Mouse (Mus musculus): ENCODE measurements at regions not wholly inside any gene's neighbourhood (a gene's known extent, or its start where the extent isn't known, plus 50 kb on each side); places are given as distances from the start of the nearest gene placed in this dataset.

DNA sequence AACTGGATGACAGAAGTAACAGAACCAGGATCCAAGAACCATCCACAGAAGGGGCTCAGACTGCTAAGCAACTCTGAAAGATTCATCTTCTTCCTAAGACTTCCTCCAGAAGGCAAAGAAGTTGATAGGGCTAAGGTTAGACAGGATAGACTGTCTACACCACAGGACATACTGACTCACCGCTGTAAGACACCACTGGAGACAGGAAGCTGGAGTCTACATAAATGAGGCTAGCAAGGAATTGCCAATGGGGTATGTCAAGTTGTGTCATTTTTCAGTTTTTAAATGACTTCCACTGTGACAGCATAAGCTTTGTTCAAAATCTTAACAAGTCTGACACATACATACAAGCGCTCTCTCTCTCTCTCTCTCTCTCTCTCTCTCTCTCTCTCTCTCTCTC is 645.4 kb upstream of the Gm10131 start:
- DNase-seq (ENCODE audit: low spot score): no peak

DNA sequence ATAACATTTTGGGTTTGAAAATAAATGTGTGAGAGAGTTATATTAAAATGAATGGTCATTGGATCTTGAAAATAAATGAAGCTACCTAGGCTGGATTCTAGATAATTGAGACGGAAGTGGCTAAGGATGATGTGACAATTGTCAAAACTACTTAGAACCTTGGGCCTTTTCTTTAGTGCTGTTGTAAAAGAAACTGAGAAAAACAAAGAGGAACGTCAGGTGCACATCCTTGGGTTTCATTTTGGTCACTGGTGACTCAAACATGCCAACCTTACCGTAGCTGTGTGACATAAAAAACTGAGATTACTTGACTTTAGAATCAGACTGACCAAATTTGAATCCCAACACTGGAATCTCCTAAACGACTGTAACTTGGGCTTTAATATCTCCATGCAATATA is 644.6 kb upstream of the Gm10131 start:
- no peak for DNase-seq (ENCODE audit: low spot score)

DNA sequence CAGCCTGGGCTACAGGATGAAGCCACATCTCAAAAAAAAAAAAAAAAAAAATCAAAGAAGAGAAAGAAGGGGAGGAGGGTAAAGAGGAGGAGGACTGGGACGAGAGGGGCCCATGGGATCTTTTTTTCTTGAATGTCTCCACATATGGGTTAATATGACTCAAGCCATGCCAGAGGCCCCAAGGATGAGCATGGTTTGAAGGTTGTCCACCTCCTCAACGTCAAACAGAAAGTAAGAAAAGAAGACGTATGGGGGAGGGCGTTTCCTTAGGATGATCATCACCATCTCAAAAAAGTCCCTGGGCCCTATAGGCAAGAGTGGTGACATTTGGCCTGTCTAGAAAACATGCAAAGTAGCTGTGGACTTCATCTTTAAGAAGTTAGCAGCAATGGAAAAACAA is 643.9 kb upstream of the Gm10131 start:
- no peak for DNase-seq (ENCODE audit: low spot score)

DNA sequence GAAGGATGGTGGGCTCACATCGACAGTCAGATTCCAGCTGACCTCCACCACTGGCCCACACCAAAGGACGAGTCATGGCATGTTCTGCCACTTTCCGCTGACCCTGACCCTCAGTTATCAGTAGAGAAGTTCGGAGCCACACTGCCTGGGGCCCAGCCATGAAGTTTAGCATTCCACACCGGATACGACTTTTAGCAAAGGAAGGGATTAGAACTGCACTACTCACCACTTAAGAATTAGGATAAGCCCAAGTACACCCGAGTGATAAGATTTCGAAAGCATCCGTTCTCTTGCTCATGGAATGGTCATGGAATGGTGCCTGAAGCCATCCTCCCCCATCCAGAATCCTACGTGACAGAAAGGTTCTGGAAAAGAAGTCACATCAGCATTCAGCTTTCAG is 641.5 kb upstream of the Gm10131 start:
- no peak for DNase-seq (ENCODE audit: low spot score)

DNA sequence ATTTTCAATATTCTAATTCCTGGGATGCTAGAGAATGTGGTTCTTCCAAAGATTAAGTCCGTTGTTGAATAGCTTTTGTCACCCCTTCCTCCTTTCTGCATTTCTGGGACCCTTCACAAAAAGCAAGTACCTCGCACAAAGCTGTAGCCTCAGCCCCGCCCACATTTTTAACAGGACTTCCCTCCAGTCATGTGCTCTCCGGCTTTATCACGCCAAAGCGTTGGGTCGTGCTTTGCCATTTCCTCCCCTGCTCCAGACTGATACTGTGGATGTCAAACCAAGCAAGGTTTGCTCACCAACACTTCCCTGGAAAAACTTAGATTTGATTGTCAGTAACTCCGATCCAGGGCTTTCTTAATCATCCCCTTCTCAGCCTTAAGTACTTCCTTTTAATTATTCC is 637.0 kb upstream of the Gm10131 start:
- DNase-seq (ENCODE audit: low spot score): no peak

DNA sequence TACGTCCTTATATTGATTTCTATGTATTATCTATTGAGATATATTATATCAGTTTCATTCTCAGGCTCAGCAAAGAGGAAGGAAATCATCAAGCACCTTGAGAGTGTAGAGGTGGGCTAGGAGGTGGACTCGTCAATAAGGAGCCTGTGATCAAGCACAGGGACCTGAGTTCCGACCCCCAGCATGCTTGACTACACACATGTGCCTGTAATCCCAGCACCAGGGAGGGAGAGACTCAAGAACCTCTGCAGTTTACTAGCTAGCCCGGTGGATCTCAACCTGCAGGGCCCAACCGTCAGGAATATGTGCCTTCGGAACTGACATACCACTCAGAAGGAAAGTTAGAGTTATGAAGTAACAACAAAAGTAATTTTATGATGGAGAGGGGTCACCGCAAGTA is 634.2 kb upstream of the Gm10131 start:
- no peak for DNase-seq (ENCODE audit: low spot score)

DNA sequence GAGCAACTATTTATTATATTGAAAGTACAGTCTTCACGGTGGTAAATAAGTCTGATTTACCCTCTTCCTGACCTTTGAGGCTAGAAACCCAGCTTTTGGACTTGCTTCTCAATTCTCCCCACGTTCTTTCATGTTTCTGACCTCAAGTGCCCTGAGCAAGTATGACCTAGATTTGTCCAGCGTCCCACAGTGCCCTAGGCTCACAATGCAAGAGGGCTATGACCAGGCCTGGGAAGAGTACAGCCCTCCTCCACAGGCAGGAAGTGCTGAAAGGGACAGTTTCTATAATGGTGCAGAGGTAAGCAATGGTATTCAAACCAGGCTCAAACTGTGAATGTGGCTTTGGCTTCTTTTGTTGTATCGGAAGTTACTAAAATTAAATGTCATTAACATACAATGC is 633.1 kb upstream of the Gm10131 start:
- DNase-seq (ENCODE audit: low spot score): no peak

DNA sequence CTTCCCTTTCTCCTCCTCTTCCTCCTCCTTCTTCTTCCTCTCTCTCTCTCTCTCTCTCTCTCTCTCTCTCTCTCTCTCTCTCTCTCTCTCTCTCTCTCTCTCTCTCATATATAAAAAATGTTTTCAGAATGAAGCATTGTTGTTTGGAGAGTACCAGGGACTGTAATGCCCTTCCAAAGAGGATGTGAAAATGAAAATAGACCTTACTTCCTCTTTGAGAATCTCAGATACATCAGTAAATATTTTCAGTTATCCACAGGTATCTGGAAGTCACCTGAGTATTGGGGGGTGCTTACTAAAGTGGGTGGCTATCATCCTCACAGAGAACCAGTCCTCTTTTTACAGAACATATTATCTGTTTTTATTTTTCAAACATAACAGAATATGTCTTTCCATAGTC is 632.6 kb upstream of the Gm10131 start:
- DNase-seq (ENCODE audit: low spot score): no peak

DNA sequence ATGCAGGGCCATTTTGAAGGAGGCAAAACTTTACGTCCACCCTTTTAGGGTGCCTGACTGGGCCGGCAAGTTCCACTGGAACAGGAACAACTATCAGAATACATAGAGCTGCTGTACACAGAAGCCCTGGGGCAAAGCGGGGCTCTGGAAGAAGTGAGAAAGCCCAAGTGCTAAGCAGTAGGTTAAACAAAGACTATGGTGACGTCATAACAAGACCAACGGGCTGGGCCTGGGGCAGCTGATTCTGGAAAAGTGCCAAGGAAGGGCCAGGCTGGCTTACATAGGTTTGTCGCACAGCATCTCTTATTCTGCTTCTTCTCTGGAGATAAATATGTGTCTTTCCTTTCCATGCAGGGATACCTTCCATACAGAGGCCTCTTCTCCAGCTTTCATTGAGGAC is 631.6 kb upstream of the Gm10131 start:
- no peak for DNase-seq (ENCODE audit: low spot score)

DNA sequence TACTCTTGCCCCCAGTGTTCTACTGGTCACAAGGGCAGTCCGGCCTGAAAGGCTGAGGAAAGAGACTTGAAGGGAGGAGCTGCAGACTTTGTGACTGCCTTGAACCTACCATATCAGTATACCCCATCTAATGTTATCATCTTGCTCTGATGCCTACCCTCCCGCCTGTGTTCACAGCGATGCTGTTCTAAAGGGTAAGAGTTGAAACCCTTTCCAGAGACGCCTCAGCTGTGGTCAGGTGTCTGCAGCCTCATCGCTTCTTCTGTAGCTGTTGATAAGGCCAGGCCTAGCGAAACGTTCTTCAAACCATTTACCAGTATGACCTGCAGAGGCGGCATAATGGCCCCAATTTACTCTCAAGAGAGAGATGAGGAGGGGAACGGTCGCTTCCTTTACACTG is 629.3 kb upstream of the Gm10131 start:
- no peak for DNase-seq (ENCODE audit: low spot score)

DNA sequence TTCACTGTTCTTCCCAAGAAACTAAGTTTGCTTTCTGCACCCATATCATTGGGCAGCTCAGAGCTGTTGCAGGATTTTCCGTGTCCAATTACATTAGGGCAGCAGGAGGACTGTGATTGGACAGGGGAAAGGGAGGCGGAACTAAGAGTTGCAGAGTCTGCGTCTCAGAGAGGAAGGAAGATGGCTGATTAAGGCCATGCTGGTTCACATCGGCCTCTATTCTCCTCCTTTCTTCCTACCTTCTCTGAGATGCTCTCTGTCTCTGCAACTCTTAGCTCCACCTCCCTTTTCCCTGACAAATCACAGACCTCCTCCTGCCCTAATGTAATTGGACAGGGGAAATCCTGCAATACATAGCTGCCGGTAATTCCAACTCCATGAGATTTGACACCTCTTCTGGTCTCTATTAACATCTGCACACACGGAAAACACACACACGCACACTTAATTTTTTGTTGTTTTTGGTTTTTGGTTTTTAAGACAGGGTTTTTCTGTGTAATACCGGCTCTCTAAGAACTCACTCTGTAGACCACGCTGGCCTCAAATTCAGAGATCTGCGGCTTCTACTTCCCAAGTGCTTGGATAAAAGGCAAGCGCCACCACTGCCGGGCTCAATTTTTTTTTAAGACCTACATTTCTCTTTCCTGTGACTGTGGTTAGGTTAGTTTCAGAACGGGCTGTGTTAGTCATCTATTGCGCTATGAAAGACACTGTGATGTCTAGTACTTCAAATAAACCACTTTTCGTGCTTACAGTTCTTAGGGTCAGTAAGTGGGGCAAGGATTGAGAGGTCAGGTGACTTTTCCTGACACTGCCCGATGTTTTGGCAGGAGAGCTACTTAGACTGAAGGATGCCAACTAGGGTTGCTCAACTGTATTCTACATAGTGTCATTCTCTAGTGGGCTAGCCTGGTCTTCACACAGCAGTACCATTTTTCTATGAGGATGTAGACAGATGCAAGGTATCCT is 628.6 kb upstream of the Gm10131 start:
- DNase-seq (ENCODE audit: low spot score): no peak

- no peak for DNase-seq (ENCODE audit: low spot score)
These were observed 624.7 kb upstream of the Gm10131 start for GRCm38 (mm10) chr8:34736214-34736613.

GRCm38 (mm10) chr8:34735006-34735405 is 623.5 kb upstream of the Gm10131 start:
- no peak for DNase-seq (ENCODE audit: low spot score)

DNA sequence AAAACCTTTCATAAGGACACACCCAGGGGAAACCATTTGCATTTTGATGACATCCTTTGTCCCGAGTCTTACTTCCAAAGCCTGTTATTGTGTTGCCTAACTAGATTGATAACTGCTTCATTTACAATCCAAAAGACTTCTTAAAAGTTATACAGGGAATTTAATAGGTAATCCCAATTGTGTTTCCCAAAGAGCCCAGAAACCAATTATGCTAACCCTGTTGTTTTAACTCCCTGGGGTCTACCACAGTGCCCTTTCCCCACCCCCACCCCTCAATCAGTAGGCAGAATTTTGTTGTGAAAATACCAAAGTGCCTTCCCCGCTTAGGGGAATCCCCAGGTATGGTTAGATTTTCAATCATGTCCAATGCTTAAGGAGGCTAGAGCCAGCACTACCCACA is 621.3 kb upstream of the Gm10131 start:
- no peak for DNase-seq (ENCODE audit: low spot score)

DNA sequence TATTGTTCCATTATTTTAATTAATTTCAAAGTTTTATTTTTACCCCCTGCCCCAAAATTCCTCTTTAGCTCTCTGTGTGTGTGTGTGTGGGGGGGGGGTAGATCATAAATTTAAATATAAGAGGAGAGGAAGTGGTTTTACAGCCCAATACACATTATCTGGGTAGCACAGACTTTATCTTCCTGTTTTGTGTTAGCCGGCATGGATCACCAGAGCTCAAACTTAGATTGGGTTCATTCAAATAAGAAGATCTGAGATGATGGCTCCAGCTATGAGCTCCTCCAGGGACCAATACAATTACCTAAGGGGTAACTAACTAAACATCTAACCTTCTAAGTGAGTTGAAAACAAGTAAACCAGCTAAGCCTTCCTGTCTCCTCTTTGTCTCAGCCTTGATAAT is 620.8 kb upstream of the Gm10131 start:
- DNase-seq (ENCODE audit: low spot score): no peak

GRCm38 (mm10) chr8:34731096-34731999 is 619.8 kb upstream of the Gm10131 start:
- DNase-seq (ENCODE audit: low spot score): no peak

GRCm38 (mm10) chr8:34729585-34729984 is 618.0 kb upstream of the Gm10131 start:
- no peak for DNase-seq (ENCODE audit: low spot score)

DNA sequence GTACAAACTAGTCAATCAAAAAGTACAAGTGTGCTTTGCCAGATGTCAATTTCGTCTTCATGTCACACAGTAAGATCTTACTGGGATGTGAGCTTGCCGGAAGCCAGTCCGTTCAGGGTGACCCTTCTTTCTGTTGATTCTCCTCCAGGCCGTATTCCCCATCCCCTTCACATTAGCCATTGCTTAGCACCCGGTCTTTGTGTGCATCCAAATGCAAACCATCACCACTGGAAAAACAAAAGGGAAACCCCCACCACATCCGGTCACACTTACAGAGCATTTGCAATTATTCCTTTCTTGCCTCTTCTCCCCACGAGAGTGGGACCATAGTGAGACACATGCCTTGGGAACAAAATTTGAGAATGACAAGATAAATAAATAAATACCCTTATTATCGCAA is 616.2 kb upstream of the Gm10131 start:
- DNase-seq (ENCODE audit: low spot score): no peak

DNA sequence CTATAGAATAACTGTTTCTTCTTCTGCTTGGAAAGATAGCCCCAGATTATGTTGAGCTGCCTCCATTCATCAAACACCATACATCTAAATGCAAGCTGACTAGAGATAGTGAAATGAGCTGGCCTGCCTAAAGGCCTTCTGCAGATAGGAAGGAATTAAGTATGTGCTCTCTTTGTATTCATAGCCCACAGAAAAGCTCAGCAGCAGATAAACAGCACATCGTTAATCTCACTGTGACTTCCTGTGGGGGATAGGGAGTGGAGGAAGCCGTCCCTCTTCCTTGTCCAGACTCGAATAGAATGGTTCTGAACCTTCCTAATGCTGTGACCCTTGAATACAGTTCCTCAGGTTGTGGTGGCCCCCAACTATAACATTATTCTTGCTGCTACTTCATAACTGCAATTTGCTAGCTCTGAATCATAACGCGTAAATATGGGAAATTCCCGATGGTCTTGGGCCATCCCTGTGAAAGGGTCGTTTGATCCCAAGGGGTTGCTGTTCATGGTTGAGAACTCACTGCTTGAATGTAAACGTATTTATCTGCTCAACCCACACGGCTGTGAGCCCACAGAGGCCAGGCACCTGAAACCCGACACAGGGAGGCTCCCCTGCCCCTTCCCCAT is 614.7 kb upstream of the Gm10131 start:
- no peak for DNase-seq (ENCODE audit: low spot score)

DNA sequence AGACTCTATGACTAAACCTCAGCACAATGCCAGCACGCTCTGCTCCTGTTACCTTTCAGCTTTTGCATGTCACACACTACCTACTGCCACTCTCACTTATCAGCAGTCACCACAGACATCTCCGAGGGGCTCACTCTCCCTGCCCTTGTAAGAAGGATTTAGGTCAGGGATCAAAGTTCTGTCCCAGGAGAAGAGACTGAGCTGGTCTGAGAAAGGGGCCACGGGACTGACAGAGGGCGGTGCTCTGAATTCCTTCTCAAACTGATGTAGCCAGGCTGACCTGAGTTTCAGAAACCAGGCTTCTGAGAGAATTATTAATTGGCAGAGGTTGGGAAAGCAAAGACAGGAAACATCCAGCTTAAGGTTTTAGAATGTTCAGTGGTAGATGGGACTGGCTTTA is 614.0 kb upstream of the Gm10131 start:
- DNase-seq (ENCODE audit: low spot score): no peak

- DNase-seq (ENCODE audit: low spot score): no peak
These were observed 598.6 kb upstream of the Gm10131 start for GRCm38 (mm10) chr8:34709911-34710733.

DNA sequence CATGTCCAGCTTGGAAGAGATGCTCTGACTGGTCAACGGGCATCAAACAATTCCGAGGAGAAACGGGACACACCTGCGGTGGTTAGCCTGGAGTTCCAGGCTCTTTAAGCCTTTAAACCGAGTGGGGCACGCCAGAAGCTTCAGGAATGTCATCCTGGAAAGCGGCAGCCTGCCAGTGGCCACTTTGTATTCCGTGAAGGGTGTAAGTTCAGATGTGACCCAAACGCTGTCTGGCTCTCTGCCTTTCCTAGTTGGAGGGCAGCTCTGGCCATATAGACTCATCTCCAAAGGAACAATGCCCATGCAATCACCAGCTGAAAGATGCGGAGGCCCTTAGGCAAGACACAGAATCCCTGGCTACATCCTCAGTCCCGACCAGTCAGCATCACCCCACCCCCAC is 597.8 kb upstream of the Gm10131 start:
- DNase-seq (ENCODE audit: low spot score): no peak
